Mouse (Mus musculus) frontal cortex, postnatal 25 days (tissue): Measurements from ENCODE around the gene B4galnt2.
"Not testable (repeated sequence)": the region's sequence is repeated elsewhere in the genome, so short reads cannot be mapped to it uniquely, and the experiment has no call there.

ENCODE experiments used
- DNase-seq, 2 experiments: peaks; one replicate each; pipeline ENCODE4 v3.0.0; 2022; ENCODE audit warnings: low spot score in 2 of 2

The B4galnt2 gene

DNA sequence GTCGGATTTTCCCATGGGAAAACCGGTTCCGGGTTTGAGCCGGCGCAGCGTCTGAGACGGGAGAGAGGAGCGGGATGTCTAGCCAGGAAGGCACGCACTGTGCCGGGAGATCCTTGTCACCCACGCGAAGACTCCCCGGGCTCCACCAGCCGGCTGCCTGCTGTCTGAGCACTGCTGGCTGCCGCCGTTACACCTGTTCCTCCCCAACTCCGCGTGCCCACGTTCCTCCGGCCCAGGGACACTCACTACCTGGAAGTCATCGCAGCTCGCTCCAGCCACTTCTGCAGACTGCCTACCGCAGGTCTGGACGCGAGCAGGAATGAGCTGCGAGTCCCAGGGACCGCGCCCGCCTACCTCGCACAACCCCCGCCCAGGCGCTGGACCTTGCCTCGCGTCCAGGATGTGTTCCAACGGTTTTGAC is at the start of gene B4galnt2:
B4galnt2 (minus strand) TSS at position 321 of the 421 bp plus-strand sequence.
- DNase-seq: no peak

GRCm38 (mm10) chr11:95963304-95963703 is 48.6 kb upstream of the B4galnt2 start:
- DNase-seq: no peak

DNA sequence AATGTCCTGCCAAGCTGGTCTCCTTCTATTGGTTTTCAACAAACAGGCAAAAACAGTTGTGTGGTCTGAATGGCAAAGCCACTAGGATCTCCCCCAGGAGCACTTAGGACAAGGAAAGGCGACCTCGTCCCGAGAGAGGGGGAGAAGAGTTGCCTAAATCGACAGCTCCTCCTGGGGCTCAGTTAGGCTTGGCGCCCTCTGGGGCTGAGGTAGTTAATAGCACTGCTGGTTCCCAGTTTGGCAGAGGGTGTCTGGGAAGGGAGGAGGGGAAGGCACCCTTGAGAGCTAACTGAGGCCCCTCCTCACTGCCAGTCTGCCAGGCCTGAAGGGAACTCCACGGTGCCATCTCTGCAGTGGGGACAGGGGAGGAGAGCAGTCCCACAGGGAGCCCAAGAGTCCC is 44.5 kb upstream of the B4galnt2 start:
- DNase-seq: no peak

DNA sequence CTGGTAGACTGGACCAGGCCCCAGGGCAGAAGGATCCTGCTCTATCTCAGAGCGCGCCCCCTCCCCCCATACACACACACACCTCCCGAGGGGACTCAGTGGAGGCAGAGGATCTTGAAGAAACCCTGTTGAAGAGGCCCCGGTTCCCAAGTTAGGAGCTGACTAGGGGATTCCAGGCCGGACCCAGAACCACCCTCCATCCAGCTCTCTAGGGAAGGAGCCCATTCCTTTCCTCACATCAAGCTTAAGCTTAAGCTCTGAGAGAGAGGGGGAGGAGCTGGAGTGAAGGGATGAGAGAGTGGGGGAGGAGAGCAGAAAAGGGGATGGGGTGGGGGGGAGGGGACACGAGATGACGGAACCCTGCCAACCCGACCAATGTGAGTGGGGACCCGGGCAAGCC is 43.6 kb upstream of the B4galnt2 start:
- DNase-seq: no peak

- DNase-seq: no peak
Observed at GRCm38 (mm10) chr11:95957407-95957806, 42.7 kb upstream of the B4galnt2 start.

DNA sequence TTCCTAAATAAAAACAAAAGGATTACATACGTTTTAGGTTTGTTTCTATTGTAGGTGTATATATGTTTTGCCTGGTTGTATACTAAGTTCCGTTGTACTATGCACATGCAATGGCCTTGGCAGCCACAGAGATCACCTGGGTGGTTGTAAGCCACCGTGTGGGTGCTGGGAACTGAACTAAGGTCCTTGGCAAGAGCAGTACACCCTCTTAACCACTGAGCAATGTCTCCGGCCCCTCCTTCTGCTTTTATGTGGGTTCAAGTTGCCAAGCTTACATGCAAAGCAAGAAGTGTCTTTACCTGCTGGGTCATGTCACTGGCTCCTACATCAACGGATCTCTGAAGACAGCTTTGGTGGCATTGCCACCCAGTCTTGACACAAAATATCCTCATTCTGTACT is 38.6 kb upstream of the B4galnt2 start:
- no peak for DNase-seq

DNA sequence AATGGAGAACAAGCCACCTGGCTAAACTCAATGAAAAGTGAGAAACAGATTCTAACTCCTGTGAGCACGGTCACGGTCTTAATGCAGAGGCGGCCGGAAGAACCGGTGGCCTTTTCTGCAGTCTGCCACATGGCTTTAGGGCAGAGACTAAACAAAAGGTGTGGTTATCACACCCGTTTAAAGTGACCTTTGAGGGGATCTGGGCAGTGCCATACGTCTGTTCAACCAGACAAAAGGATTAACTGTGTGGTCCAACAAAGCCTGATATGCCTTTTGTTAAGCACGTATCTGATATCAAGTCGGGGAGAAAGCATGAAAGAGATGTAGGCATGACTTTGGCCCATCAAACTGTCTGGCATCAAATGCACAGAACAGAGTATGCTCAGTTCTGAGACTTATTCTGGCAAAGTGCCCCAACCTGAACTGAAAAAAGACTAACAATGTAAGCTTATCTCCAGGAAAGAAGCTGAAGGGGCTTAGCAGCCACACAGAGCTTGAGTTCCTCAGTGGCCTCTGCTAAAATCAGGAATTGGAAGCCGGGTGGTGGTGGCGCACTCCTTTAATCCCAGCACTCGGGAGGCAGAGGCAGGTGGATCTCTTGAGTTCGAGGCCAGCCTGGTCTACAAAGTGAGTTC is 31.3 kb upstream of the B4galnt2 start:
- no peak for DNase-seq

DNA sequence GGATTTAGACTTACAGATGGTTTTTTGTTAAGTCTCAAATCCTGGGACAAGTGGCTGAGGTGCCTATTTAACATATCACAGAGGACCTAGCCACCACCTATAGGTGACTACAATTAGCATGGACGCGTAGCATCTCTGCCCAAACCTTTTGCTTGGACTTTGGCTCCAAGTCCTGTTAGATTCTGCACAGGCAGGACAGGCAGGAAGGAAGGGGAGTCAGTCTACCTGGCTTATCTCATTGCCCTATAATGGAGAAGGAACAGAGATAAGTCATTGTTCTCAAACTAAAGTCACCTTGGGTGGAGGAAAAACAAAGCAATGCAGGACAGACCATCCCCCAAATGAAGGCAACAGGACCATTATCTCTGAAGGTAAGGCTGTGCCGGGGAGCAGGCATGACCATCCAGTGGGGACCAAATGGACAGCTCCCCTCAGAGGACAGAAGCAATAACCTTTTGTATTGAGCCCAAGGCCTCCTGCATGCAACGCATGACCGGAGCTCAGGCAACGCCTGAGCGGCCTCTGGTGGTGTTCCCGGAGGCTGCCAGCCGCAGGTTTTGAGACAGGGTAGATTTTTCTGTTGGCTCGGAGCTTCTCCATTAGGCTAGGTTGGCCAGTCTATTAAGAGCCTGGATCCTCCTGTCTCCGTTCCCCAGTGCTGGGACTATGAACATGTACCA is 25.3 kb upstream of the B4galnt2 start:
- DNase-seq: no peak

GRCm38 (mm10) chr11:95936409-95936808 is 21.7 kb upstream of the B4galnt2 start:
- DNase-seq: no peak

DNA sequence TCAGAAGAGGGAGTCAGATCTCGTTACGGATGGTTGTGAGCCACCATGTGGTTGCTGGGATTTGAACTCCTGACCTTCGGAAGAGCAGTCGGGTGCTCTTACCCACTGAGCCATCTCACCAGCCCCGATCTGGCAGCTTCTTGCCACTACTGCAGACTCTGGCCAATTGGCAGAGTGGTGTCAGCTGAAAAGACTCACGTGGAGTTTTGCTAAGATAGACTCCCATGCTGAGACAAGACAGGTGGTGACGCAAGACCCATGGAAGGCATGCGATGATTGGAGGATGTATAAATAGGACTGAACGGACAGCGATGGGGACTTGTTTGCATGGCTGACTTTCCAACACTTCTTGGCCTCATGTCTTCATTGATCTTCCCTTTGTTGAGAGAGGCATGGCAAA is 17.5 kb upstream of the B4galnt2 start:
- DNase-seq: not testable (repeated sequence)

DNA sequence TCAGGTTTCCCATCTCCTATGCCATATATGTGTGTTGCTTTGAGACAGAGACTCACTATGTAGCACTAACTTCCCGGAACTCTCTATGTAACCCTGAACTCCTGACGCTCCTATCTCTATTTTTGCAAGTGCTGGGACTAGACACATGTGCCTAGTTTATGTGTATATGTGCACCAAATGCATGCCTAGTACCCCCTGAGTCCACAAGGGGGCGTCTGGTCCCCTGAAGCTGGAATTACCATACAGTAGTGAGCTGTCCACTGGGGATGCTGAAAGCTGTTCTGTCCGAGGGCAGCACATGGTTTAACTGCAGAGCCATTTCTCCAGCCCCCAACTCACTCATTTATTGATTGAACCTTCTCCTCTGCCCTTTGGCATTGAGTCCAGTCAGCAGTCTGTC is 11.7 kb upstream of the B4galnt2 start:
- DNase-seq: no peak

DNA sequence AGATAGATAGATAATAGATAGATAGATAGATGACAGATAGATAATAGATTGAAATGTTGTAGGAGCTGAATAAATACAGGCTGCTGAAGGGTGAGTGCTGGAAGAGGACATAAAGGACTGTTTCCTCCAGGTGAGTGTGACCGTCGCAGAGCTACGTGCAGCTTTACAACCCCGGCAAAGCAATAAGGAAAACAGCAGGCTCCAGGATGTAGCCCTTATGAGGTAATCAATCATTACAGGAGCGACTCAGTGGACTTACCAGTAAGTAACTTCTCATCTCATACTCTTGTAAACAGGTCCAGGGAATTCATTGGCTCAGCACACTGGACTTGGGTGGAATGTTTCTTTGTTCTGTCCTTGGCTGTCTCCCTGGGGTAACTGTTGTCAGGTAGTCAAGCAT is 11.3 kb upstream of the B4galnt2 start:
- DNase-seq: no peak

DNA sequence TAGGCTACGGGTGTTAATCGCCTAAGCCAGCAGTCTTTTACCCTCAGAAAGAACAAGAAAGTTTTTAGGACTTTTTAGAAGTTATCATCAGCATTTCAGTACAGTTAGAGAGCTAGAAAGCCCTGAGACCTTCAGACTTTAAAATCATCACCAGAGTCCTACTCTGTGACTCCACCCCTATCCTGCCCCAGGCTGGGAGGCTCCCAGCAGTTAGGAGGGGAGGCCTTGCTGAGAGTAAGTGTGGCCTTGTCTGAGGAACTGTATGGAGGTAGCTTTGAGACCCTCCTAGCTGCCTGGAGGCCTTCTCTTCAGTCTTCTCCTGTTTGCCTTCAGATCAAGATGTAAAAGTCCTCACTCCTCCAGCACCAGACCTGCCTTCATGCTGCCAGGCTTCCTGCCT is 9.5 kb upstream of the B4galnt2 start:
- no peak for DNase-seq

GRCm38 (mm10) chr11:95923477-95923876 is 8.8 kb upstream of the B4galnt2 start:
- DNase-seq: not testable (repeated sequence)

DNA sequence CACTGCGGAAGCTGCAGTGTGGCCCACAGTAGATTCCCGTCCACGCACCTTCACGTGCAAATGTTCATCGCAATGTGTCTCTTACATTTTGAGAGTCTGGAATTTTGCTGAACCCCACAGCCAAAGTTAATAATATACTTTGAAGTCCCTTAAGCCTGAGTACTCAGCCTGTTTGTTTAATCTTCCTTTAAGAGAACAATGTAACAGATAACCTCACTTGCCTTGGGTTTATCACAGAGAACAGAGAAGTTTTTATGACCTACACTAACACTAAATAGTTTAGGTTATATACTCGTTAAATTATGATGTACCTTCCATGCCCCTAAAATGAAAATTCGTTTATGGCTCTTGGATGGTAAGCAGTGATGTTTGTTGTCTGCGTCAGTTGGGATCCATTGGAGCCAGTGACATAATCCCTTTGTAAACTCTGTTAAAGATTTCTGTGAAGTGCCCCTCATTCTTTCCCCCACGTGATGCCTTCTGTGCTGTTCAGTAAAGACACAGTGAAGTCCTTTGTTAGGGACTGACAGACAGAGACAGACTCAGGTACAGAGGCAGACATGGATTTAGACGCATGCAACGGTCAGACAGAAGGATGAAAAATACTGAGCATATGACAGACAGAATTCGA is 7.4 kb upstream of the B4galnt2 start:
- no peak for DNase-seq

GRCm38 (mm10) chr11:95916426-95916825 is 1.7 kb upstream of the B4galnt2 start:
- no peak for DNase-seq

DNA sequence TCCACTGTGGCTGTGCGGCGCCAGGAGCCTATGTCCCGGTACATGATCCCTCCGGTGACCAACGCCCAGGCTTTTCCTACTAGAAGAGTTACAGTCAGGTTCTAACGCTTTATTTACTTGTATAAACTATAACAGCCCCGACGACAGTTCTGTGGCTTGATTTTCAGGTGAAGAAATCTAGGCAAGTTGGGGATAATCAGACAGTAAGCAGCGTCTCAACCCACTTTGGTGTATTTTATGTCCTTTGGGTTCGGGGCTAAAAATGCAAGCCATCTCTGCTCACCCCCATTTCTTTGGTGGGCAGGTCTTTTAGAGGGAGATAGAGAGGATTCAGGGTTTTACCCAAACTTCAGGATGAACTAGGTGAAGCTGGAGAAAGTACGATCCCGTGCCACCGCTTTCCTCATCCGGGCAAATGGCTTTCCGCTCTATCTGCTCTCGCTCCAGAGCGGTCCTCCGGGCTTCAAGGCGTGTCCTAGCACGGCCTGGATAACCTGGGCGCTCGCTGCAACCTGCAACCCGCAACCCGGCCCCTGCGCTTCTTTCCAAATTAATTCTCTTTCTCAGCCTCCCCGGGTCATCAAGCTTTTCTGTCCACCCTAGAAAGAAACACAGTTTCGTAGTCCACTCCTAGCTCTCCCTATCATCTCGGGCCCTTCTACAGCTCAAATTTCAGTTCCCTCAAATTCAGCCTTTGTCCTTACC is 467 bp upstream of the B4galnt2 start:
- no peak for DNase-seq

DNA sequence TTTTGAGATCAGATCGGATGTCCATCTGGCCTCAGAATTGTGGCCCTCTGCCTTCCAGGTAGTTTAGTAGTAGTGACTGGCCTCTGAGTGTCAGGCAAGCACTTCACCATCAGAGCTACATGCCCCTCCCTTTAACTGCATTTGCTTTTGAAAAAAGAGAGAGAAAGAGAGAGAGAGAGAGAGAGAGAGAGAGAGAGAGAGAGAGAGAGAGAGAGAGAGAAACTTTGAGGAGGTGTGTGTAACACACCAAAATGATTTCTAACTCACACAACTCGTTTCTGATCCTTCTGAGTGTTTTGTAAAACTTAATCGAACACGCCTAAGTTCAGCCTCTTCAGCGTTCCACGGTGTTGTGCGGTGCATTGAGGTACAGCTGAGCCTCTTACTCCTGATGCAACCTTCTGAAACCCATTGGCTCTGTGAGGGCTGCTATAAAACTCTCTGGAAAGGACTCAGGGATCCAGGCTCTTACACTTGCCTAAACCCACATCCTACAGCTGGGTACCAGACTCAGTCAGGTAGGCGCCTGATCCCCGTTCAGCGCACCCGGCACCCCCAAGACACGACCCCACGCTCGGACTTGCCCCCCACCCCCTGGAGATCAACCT is 628 bp downstream of the B4galnt2 start:
- DNase-seq: no peak

DNA sequence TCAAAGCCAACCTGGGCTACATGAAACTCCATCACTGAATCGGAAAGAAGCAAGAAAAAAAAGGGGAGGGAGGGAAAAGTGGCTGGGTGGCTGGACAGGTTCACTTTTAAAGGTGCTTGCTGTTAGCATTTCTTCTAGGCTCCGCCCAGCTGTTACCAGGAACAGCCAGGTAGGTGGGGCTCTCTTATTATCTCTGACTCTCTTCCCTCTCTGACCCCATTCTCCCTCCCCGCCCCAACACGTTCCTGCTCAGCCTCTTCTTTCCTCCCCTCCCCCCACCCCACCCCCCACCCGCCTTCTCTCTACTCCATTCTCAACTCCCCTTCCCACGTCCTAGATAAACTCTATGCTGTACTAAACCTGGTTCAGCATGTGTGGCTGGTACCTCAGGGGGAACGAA is 3.1 kb downstream of the B4galnt2 start:
- DNase-seq: no peak

- DNase-seq: no peak
Observed at GRCm38 (mm10) chr11:95907805-95908524, 6.7 kb downstream of the B4galnt2 start.

DNA sequence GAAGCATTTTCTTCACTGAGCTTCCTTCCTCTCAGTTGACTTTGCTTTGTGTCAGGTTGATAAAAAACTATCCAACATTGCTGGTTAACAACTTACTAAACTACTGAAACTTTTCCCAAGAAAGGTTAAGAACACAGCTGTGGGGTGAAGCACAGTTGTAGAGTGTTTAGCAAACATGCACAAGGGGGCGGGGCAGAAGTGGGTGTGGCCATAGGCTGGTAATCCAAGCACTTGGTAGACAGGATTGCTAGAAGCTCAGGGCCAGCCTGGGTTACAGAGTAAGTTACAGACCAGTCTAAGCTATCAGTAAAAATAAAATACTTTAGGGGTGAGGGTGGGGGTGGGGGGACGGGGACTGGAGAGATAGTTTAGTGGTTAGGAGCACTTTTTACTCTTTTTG is 10.4 kb downstream of the B4galnt2 start:
- no peak for DNase-seq
